Mouse (Mus musculus) limb, embryonic 13.5 days (tissue): ENCODE results near the gene Fbxl22. TPM values are rescaled to one million over a fixed set of nuclear protein-coding genes. Genes with fewer than 3 reads are reported as not detected.

Source experiments
- ATAC-seq: fragments of 200-750 bp; cut with Nextera tagmentation; 2 replicates; pipeline ENCODE4 v1.8.0; 2017; ENCODE audit warnings: low read depth, moderate number of reproducible peaks, moderate TSS enrichment; ENCODE audit not compliant: low FRiP score
- H3K27ac ChIP-seq: fragments of 300-500 bp; sonication (generic); 2 replicates; pipeline ENCODE4 v1.5.1; 2015; ENCODE audit warnings: inconsistent platforms, mild to moderate bottlenecking, moderate library complexity
- H3K27me3 ChIP-seq: fragments of 300-500 bp; sonication (generic); 2 replicates; pipeline ENCODE4 v1.6.1; 2015; ENCODE audit warnings: mild to moderate bottlenecking, inconsistent platforms
- H3K36me3 ChIP-seq: fragments of 300-500 bp; sonication (generic); 2 replicates; pipeline ENCODE4 v1.6.1; 2015; ENCODE audit warnings: inconsistent platforms, mild to moderate bottlenecking, moderate library complexity
- H3K4me1 ChIP-seq: fragments of 300-500 bp; sonication (generic); 2 replicates; pipeline ENCODE4 v1.6.1; 2015; ENCODE audit warnings: inconsistent platforms
- H3K4me2 ChIP-seq: fragments of 300-500 bp; sonication (generic); replicated peaks from 2 replicates; pipeline ENCODE4 v1.6.1; 2015; ENCODE audit warnings: inconsistent platforms, mild to moderate bottlenecking, moderate library complexity
- H3K4me3 ChIP-seq: fragments of 300-500 bp; sonication (generic); 2 replicates; pipeline ENCODE4 v1.5.1; 2015; ENCODE audit warnings: moderate library complexity, mild to moderate bottlenecking, inconsistent platforms
- H3K9ac ChIP-seq: fragments of 300-500 bp; sonication (generic); 2 replicates; pipeline ENCODE4 v1.6.1; 2015; ENCODE audit warnings: mild to moderate bottlenecking, inconsistent platforms
- H3K9me3 ChIP-seq: fragments of 300-500 bp; sonication (generic); 2 replicates; pipeline ENCODE4 v1.6.1; 2016; ENCODE audit warnings: inconsistent platforms
- WGBS: fragments of 180-500 bp; shearing (Covaris S2); methylation state at CpG from one replicate; pipeline ENCODE4 v1.1.7; 2015; 5-methylcytosine and 5-hydroxymethylcytosine counted together
- polyA plus RNA-seq: library from polyadenylated mRNA; unstranded; fragments of >200 nt; fragmentation: Nextera tagmentation; extraction: Ambion mirVana; gene quantifications from 2 replicates; pipeline ENCODE4 v1.2.1, GENCODE M21; 2015

Fbxl22 gene
- 5.3 and 5.9 TPM in 2 replicates for polyA plus RNA-seq

DNA sequence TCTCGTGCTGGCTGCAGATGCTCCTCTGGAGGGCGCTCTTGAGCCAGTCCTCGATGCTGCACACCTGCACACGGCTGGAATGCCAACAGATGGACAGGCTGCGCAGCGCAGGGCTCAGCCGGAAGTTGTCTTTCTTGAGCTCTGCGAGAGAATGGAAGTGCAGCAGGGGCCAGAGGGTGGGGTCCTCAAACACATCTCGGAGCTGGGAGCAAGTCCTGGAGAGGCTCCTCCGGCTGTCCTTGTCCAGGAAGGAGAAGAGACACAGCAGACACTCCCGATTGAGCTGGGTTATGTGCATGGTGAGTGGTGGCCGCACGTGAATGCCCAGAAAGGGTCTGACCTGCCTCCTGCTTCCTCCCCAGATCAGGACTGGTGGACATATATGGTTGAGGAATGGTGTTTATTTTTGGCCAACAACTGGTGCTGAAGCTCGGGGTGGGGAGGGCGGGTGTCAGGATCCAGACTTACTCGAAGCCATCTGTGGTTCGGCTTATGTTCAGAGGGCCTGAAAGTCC, at the start of gene Fbxl22:
Gene Fbxl22 (minus strand): TSS at position 338 of the 515 bp plus-strand sequence.
- Histone ChIP-seq H3K9ac (peak within 1 kb of the TSS; percentile 25), H3K9me3 (no peaks in the 10 kb centered on the region), H3K4me2 (peak within 1 kb of the TSS; percentile 98; the same call in 1 of the 2 replicates), H3K27ac (peak within 1 kb of the TSS; percentile 69), H3K4me1 (peaks cover 31% of the 10 kb centered on the region), H3K4me3 (0 out of 2 replicates have a peak within 1 kb of the TSS, but pooled peaks have one; percentile 2), H3K27me3 (no peaks in the 10 kb centered on the region), H3K36me3 (peaks cover 68% of the 10 kb centered on the region)
- no peak for ATAC-seq
- 66% methylated on average over 17 of the region's 17 CpGs for WGBS

DNA sequence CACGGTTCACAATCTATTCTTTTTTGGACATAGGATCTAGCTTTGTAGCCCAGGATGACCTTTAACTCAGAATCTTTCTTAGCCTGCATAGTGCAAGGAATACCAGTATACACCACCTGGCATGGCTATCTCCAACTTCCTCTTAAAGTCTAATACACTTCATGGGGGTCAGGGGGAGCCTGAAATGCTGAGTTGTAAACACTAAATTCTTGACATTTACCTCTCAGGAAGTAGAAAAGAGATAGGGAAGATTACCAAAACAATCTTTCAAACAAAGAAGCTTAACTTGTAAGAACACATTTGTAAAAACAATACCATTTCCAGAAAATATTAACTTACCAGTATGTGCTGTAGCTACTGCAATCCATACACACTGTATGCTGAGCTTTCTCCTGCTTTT, 47.8 kb upstream of the Fbxl22 start:
- no peaks in the 10 kb centered on the region for H3K9me3 ChIP-seq
- no peak for ATAC-seq
- WGBS = 69% methylated on average over 1 of the region's 1 CpGs
- H3K4me3 ChIP-seq = no peak overlapping the region
- H3K36me3 ChIP-seq = no peaks in the 10 kb centered on the region
- H3K27ac ChIP-seq = no peak overlapping the region
- H3K9ac ChIP-seq = no peak overlapping the region
- peaks cover 16% of the 10 kb centered on the region; the same call in 1 of the 2 replicates for H3K4me1 ChIP-seq
- no peak overlapping the region for H3K4me2 ChIP-seq
- no peaks in the 10 kb centered on the region for H3K27me3 ChIP-seq

DNA sequence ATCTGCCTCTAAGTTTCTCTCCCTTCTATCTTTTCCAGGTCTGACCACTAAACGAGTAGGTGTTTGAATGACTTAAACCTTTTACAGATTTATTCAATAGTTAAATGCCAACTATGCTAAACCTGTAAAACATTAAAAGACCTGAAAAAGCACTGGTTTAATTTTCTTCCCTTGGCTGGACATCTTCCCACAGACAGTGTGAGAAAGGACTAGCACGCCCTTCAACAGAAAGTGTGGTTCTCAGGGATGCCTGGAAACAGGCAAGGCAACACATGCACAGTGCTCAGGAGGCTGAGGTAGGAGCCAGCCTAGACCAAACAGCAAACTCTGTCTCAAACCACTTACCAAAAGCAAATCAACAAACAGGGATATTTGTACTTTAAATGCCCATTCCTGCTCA, 47.1 kb upstream of the Fbxl22 start:
- Histone ChIP-seq H3K9ac (no peak overlapping the region), H3K4me1 (peaks cover 14% of the 10 kb centered on the region; the same call in 1 of the 2 replicates), H3K27ac (no peak overlapping the region), H3K4me3 (no peak overlapping the region), H3K27me3 (no peaks in the 10 kb centered on the region), H3K4me2 (no peak overlapping the region), H3K36me3 (no peaks in the 10 kb centered on the region), H3K9me3 (no peaks in the 10 kb centered on the region)
- WGBS = 83% methylated on average over 2 of the region's 2 CpGs
- no peak for ATAC-seq

DNA sequence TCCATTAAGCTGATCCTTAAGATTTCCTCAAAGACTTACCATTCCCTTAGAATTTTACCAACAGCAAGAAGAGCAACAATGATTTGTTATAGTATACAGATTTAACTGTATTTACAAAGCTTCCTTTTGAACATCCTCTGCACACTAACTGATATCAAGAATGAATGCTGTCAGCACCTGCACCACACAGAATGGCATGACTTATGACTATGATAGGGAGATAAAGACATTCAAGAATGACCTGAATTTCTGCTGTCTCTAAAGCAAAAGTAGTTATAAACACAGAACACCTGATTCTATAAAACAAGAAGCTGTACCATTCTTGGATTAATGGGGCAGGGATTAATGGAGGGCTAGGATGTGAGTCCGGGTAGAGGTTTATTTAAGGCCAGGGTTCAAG, 46.3 kb upstream of the Fbxl22 start:
- no peak for ATAC-seq
- 0 out of 2 replicates have a peak, but pooled peaks cover 2% of the 10 kb centered on the region for H3K36me3 ChIP-seq

DNA sequence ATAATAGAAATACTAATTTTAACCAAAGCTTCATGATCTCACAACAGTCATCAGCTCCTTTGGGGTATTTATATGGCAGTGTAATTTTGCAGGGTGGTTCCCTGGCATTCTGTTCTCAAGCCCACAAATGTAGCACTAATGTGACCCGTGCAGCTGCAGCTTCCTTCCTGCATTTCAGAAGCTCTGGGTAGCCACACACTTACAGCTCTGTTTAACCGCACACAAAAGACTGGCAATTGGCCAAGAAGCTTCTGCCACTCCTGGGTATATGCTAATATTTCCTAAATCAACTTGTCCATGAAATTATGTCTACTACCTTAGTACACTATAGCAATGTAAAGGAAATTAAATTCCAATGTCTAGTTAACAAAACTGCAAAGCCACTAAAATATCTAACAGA, 45.9 kb upstream of the Fbxl22 start:
- Histone ChIP-seq H3K4me3 (no peak overlapping the region), H3K4me2 (no peak overlapping the region), H3K9ac (no peak overlapping the region), H3K9me3 (no peaks in the 10 kb centered on the region), H3K27ac (no peak overlapping the region), H3K4me1 (peaks cover 14% of the 10 kb centered on the region; the same call in 1 of the 2 replicates), H3K27me3 (no peaks in the 10 kb centered on the region), H3K36me3 (peaks cover 6% of the 10 kb centered on the region)
- WGBS = 23% methylated on average over 2 of the region's 2 CpGs
- ATAC-seq = no peak

More for the DNA sequence above, 46.3 kb upstream of the Fbxl22 start:
- Histone ChIP-seq H3K4me2 (no peak overlapping the region), H3K9ac (no peak overlapping the region), H3K4me1 (peaks cover 14% of the 10 kb centered on the region; the same call in 1 of the 2 replicates), H3K27ac (no peak overlapping the region), H3K4me3 (no peak overlapping the region), H3K27me3 (no peaks in the 10 kb centered on the region), H3K9me3 (no peaks in the 10 kb centered on the region)
- WGBS = 66% methylated on average over 1 of the region's 1 CpGs

DNA sequence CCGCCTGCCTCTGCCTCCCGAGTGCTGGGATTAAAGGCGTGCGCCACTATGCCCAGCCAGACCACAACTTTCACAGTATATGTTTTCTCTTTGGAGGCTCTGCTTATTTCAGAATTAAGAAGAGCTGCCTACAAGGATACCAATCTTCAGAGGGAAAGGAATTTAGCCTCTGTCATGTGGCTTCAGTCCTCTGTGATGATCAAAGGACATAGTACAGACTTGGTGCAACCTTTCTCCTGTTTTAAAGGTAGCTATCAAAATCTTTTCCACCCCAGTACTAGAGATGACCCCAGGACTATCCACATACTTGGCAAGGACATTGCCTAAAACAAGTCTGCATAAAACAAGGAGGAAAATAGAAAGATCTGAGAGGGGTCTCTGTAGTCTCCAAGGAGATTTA, 44.6 kb upstream of the Fbxl22 start:
- Histone ChIP-seq H3K27ac (no peak overlapping the region), H3K9me3 (no peaks in the 10 kb centered on the region), H3K4me1 (peaks cover 14% of the 10 kb centered on the region; the same call in 1 of the 2 replicates), H3K4me2 (no peak overlapping the region), H3K27me3 (no peaks in the 10 kb centered on the region), H3K9ac (no peak overlapping the region), H3K4me3 (no peak overlapping the region), H3K36me3 (peaks cover 16% of the 10 kb centered on the region)
- WGBS = 98% methylated on average over 4 of the region's 4 CpGs
- no peak for ATAC-seq

- Histone ChIP-seq H3K27ac (no peak overlapping the region), H3K9me3 (no peaks in the 10 kb centered on the region), H3K36me3 (peaks cover 75% of the 10 kb centered on the region), H3K9ac (no peak overlapping the region), H3K4me2 (no peak overlapping the region), H3K27me3 (no peaks in the 10 kb centered on the region), H3K4me3 (no peak overlapping the region), H3K4me1 (no peaks in the 10 kb centered on the region)
- ATAC-seq = no peak
- WGBS = 83% methylated on average over 4 of the region's 4 CpGs
Observed at GRCm38 (mm10) chr9:66542785-66543184, 28.4 kb upstream of the Fbxl22 start.

DNA sequence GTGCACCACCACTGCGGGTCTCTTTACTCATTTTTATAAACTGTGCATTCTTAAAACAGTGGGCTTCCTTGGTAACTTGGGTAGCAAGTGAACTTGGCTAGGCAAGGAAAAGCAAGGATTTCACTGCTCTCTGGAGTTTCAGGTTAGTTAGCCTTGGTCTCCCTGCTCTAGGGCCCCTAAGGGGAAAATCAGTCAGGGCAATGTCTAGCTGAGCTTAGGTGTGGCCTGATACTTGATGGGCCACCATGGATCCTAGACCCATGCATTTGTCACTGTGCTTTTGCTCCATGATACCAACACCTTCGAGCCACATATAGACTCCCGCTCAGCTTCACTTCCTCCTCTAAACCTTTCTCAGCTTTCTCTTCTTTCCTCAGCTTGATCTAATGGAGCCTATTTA, 7.2 kb upstream of the Fbxl22 start:
- H3K27me3 ChIP-seq = no peaks in the 10 kb centered on the region
- peaks cover 90% of the 10 kb centered on the region for H3K36me3 ChIP-seq
- H3K27ac ChIP-seq = no peak overlapping the region
- H3K9ac ChIP-seq = no peak overlapping the region
- no peak overlapping the region for H3K4me2 ChIP-seq
- WGBS = 95% methylated on average over 3 of the region's 3 CpGs
- no peaks in the 10 kb centered on the region for H3K9me3 ChIP-seq
- no peaks in the 10 kb centered on the region for H3K4me1 ChIP-seq
- ATAC-seq = no peak
- H3K4me3 ChIP-seq = no peak overlapping the region

DNA sequence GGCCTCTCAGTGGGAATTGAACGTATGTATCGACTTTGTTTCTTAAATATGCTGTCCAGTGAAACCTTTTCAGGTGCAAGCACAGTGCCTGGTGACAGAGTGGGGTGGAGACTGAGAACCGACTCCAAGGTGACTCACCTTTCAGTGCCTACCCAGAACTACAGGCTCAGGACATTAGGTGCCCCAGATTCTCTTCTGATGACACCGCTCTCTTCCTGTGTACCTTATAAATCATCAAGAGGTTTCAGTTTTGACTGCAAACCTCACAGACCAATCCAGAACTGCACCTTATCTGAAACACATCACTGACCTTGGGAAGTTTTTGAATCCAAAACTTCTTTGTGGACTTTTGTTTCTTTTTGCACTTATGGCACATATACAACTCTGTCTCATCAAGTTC, 5.9 kb upstream of the Fbxl22 start:
- no peak overlapping the region for H3K27ac ChIP-seq

DNA sequence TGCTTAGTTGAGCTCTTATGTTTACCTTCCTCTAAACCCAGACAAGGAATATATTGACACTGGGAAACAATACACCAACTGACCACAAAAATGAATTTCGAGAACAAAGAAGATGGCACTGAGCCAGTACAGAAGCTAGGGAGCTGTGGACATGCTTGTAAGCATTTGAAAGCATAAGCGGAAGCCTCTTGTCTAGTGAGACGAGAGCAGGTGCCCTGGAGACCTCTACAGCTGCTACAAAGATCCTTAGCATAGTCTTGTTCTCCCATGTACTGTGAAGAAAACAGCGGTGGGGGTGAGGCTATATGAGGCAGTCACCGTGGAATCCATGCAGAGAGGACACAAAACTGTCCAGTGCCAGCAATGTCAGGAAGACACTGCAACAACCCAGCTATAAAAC, 4.5 kb upstream of the Fbxl22 start:
- Histone ChIP-seq H3K4me1 (peaks cover 4% of the 10 kb centered on the region), H3K27me3 (no peaks in the 10 kb centered on the region), H3K36me3 (peaks cover 93% of the 10 kb centered on the region), H3K4me3 (no peak overlapping the region), H3K27ac (no peak overlapping the region), H3K9me3 (no peaks in the 10 kb centered on the region), H3K9ac (no peak overlapping the region), H3K4me2 (no peak overlapping the region)
- ATAC-seq = no peak
- 85% methylated on average over 5 of the region's 5 CpGs for WGBS

More for the DNA sequence above, 5.9 kb upstream of the Fbxl22 start:
- no peak overlapping the region for H3K4me2 ChIP-seq
- no peak overlapping the region for H3K9ac ChIP-seq
- H3K4me3 ChIP-seq = no peak overlapping the region
- H3K27me3 ChIP-seq = no peaks in the 10 kb centered on the region
- 97% methylated on average over 4 of the region's 4 CpGs for WGBS
- H3K9me3 ChIP-seq = no peaks in the 10 kb centered on the region
- ATAC-seq = no peak
- H3K4me1 ChIP-seq = no peaks in the 10 kb centered on the region
- H3K36me3 ChIP-seq = peaks cover 89% of the 10 kb centered on the region

DNA sequence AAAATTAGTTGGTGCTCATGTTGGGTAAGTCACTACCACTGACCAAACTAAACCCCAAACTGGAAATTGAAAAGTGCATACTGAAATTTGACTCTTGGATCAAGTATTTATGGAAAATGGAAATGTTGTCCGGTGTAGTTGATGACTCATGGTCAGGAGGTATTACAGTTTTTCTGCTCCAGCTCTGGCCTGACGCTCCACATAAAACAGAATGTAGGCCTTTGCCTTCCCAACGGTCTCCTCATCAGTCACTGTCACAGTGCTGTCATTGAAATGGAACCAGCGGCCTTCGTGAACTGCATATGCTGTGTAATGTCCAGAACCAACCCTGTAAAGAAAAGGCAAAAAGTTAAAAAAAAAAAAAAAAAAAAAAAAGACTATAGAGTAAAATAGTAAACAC, 3.9 kb upstream of the Fbxl22 start:
- H3K36me3 ChIP-seq = peaks cover 92% of the 10 kb centered on the region
- 90% methylated on average over 5 of the region's 5 CpGs for WGBS

GRCm38 (mm10) chr9:66517746-66518145, 3.4 kb upstream of the Fbxl22 start:
- peaks cover 88% of the 10 kb centered on the region for H3K36me3 ChIP-seq
- no peak overlapping the region for H3K4me3 ChIP-seq
- no peak for ATAC-seq
- H3K9me3 ChIP-seq = no peaks in the 10 kb centered on the region
- no peak overlapping the region for H3K27ac ChIP-seq
- H3K27me3 ChIP-seq = no peaks in the 10 kb centered on the region
- H3K4me2 ChIP-seq = no peak overlapping the region
- H3K4me1 ChIP-seq = peaks cover 16% of the 10 kb centered on the region
- 94% methylated on average over 10 of the region's 10 CpGs for WGBS
- H3K9ac ChIP-seq = no peak overlapping the region

More for the DNA sequence above, 3.9 kb upstream of the Fbxl22 start:
- Histone ChIP-seq H3K27me3 (no peaks in the 10 kb centered on the region), H3K4me3 (no peak overlapping the region), H3K4me1 (peaks cover 11% of the 10 kb centered on the region), H3K9me3 (no peaks in the 10 kb centered on the region), H3K27ac (no peak overlapping the region), H3K4me2 (no peak overlapping the region), H3K9ac (no peak overlapping the region)
- no peak for ATAC-seq
